Comparison of ENCODE assay signal across 20 mouse cellular contexts in genomic region chr8:114142199-114142598, GRCm38 (mm10).
"Had no signal": no experiment of that assay in that cellular context is flagged by ENCODE, and none has a peak within 500 bp of the region (broad histone marks: within the 10 kb centered on the region; RNA-seq: fewer than 3 reads in every experiment).

No protein-coding gene starts in this region.

- H3K4me1 ChIP-seq: limb, embryonic 12.5 days; limb, embryonic 15.5 days; lung, embryonic 15.5 days; midbrain, embryonic 15.5 days; neural tube, embryonic 12.5 days; neural tube, embryonic 15.5 days had no signal

- H3K9ac ChIP-seq: limb, embryonic 12.5 days; limb, embryonic 15.5 days; lung, embryonic 15.5 days; midbrain, embryonic 15.5 days; neural tube, embryonic 12.5 days; neural tube, embryonic 15.5 days had no signal

- ATAC-seq: midbrain, embryonic 15.5 days had no signal

- H3K4me2 ChIP-seq: limb, embryonic 12.5 days; limb, embryonic 15.5 days; lung, embryonic 15.5 days; midbrain, embryonic 11.5 days; midbrain, embryonic 15.5 days; neural tube, embryonic 12.5 days; neural tube, embryonic 15.5 days had no signal

- H3K4me3 ChIP-seq: layer of hippocampus, adult 2 months; left cerebral cortex, adult 2 months; limb, embryonic 12.5 days; limb, embryonic 15.5 days; lung, embryonic 15.5 days; midbrain, embryonic 15.5 days; neural tube, embryonic 12.5 days; neural tube, embryonic 15.5 days had no signal

- DNase-seq: kidney, adult 2 months; kidney, postnatal 25 days; layer of hippocampus, postnatal 36 days; left cerebral cortex, postnatal 4 days; lung, adult 18-20 months; lung, postnatal 10 days; lung, postnatal 4 days; retina, postnatal 1 day; thymus, adult 18-20 months; thymus, postnatal 36 days had no signal

- H3K9me3 ChIP-seq: limb, embryonic 12.5 days; limb, embryonic 15.5 days; lung, embryonic 15.5 days; midbrain, embryonic 15.5 days; neural tube, embryonic 12.5 days; neural tube, embryonic 15.5 days had no signal

- H3K27ac ChIP-seq: kidney, postnatal 0 days; layer of hippocampus, adult 2 months; left cerebral cortex, adult 2 months; limb, embryonic 12.5 days; limb, embryonic 15.5 days; lung, embryonic 15.5 days; midbrain, embryonic 15.5 days; neural tube, embryonic 12.5 days; neural tube, embryonic 15.5 days had no signal

- H3K36me3 ChIP-seq: limb, embryonic 12.5 days; limb, embryonic 15.5 days; lung, embryonic 15.5 days; midbrain, embryonic 15.5 days; neural tube, embryonic 12.5 days; neural tube, embryonic 15.5 days had no signal

- H3K27me3 ChIP-seq: limb, embryonic 12.5 days; limb, embryonic 15.5 days; lung, embryonic 15.5 days; midbrain, embryonic 15.5 days; neural tube, embryonic 12.5 days; neural tube, embryonic 15.5 days had no signal
